Mouse (Mus musculus): Measurements from ENCODE around the gene Ttc28.
A peak's percentile ranks its signal among the peaks of the same experiment; 100 is the strongest.

The Ttc28 gene

GRCm38 (mm10) chr5:111011271-111011670 is 131.7 kb downstream of the Ttc28 start:
- no peak for DNase-seq

- no peak for DNase-seq
These were observed 132.5 kb downstream of the Ttc28 start for GRCm38 (mm10) chr5:111012064-111012463.

- no peak for DNase-seq
These were observed 133.0 kb downstream of the Ttc28 start for GRCm38 (mm10) chr5:111012587-111012986.

- no peak for DNase-seq
These were observed 135.4 kb downstream of the Ttc28 start for GRCm38 (mm10) chr5:111014960-111015359.

- DNase-seq, result no peak
These were observed 137.7 kb downstream of the Ttc28 start for GRCm38 (mm10) chr5:111017319-111017718.

- no peak for DNase-seq
These were observed 142.7 kb downstream of the Ttc28 start for GRCm38 (mm10) chr5:111022339-111022738.

- DNase-seq, result no peak
These were observed 143.3 kb downstream of the Ttc28 start for GRCm38 (mm10) chr5:111022940-111023339.

GRCm38 (mm10) chr5:111024621-111025020 is 145.0 kb downstream of the Ttc28 start:
- DNase-seq, result no peak

GRCm38 (mm10) chr5:111025476-111025875 is 145.9 kb downstream of the Ttc28 start:
- no peak for DNase-seq

- DNase-seq, result no peak
These were observed 146.6 kb downstream of the Ttc28 start for GRCm38 (mm10) chr5:111026209-111026608.

- no peak for DNase-seq
These were observed 148.7 kb downstream of the Ttc28 start for GRCm38 (mm10) chr5:111028340-111028739.

GRCm38 (mm10) chr5:111028952-111029351 is 149.3 kb downstream of the Ttc28 start:
- no peak for DNase-seq

- DNase-seq, result no peak
These were observed 153.2 kb downstream of the Ttc28 start for GRCm38 (mm10) chr5:111032687-111033295.

- DNase-seq, result no peak
These were observed 153.9 kb downstream of the Ttc28 start for GRCm38 (mm10) chr5:111033489-111033888.

- no peak for DNase-seq
These were observed 157.6 kb downstream of the Ttc28 start for GRCm38 (mm10) chr5:111037123-111037748.

GRCm38 (mm10) chr5:111039771-111040170 is 160.2 kb downstream of the Ttc28 start:
- no peak for DNase-seq

GRCm38 (mm10) chr5:111041952-111042351 is 162.3 kb downstream of the Ttc28 start:
- DNase-seq, result no peak

- DNase-seq, result no peak
These were observed 164.6 kb downstream of the Ttc28 start for GRCm38 (mm10) chr5:111044193-111044592.

GRCm38 (mm10) chr5:111046359-111046758 is 166.8 kb downstream of the Ttc28 start:
- no peak for DNase-seq

- no peak for DNase-seq
These were observed 167.4 kb downstream of the Ttc28 start for GRCm38 (mm10) chr5:111046841-111047476.

GRCm38 (mm10) chr5:111048036-111048435 is 168.4 kb downstream of the Ttc28 start:
- DNase-seq, result no peak

- DNase-seq, result no peak
These were observed 170.0 kb downstream of the Ttc28 start for GRCm38 (mm10) chr5:111049584-111049983.

- peak; percentile 73 for DNase-seq
These were observed 170.5 kb downstream of the Ttc28 start for GRCm38 (mm10) chr5:111050135-111050534.

GRCm38 (mm10) chr5:111054380-111054779 is 174.8 kb downstream of the Ttc28 start:
- DNase-seq, result no peak

Measured in cerebellum, adult 11-12 months (tissue).